Mouse (Mus musculus): Measurements from ENCODE around the gene Inava. TPM values are rescaled to one million over a fixed set of nuclear protein-coding genes. Genes with fewer than 3 reads are reported as not detected.

The Inava gene
- not detected for total RNA-seq (2021)

DNA sequence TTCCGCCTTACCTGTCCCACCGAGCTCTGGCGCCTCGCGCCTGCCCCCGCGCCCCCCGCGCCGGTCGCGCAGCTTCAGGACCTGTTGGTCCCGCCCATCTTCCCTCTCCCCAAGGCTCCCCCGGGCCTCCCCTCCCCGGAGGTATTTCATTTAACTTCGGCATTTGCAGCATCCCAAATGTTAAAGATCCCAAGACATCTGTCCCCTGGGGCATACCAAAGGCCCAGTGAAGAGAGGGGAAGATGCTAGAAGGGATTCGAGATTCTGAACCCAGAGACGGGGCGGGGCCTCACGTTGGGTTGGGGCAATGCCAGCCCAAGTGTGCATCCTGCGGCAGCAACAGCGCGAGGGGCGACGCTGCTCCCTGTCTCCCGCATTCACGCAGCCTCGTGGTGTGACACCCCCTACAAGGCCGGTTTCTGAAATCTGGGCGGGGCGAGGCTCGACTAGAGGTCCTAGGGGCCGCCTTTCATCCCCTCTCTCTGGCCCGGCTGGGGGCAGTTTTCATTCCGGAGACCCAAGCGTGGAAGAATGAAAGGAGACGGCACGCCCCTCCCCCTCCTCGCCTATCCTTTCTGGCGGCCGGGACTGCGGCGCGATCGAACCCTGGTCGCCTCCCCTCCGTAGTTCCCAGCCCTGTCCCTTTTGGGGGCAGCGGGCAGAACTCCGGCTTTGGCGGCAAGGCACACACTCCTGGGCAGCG, at the start of gene Inava:
Gene Inava, minus strand, starts transcription at position 373 of the 703 bp plus-strand sequence.
- peak; percentile 23 for DNase-seq

DNA sequence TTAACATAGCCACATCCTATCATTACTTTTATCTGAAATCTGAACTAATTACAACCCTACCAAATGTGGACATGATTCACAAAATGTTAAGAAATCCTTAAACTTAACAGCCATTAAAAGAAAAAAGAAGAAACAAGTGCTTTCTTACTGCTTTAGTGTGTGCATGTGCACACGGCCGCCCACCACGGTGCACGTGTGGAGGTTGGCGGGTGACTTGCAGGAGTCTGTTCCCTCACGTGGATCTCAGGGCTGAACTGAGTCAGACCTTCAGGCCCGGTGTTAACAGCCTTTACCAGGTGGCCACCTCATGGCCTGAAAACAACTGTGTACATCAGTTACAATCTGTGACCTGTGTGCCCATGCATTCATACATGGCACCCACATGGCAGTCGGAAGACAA, 43.3 kb upstream of the Inava start:
- DNase-seq, result no peak

DNA sequence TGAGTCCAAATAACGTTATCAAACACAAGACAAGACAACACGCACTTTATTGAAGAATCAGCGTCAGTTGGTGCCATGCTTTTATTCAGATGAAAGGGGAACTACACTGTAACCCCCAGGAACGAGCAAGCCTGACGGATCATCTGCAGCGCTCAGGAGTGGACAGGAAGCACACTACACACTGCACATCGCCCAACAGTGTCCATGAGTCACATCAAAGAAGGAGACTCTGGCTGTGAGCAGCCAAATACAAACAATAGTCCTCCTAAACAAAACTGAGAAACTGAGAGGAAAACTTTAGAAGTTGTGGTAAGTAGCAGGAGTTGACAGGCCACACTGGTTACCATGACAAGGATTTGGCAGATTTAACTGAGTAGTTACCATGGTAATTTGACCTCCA, 34.2 kb upstream of the Inava start:
- DNase-seq, result no peak

GRCm38 (mm10) chr1:136266127-136266526, 32.1 kb upstream of the Inava start:
- no peak for DNase-seq

- DNase-seq, result no peak
Observed at GRCm38 (mm10) chr1:136263355-136263754, 29.3 kb upstream of the Inava start.

- DNase-seq, result no peak
Observed at GRCm38 (mm10) chr1:136260635-136261238, 26.7 kb upstream of the Inava start, which contains the start of gene Gpr25. Gpr25 (minus strand) TSS chr1:136260873.

GRCm38 (mm10) chr1:136259893-136260634, 26.0 kb upstream of the Inava start:
- peak; percentile 70 for DNase-seq

- DNase-seq, result no peak
Observed at GRCm38 (mm10) chr1:136259543-136259892, 25.5 kb upstream of the Inava start.

GRCm38 (mm10) chr1:136258495-136258894, 24.4 kb upstream of the Inava start:
- no peak for DNase-seq

DNA sequence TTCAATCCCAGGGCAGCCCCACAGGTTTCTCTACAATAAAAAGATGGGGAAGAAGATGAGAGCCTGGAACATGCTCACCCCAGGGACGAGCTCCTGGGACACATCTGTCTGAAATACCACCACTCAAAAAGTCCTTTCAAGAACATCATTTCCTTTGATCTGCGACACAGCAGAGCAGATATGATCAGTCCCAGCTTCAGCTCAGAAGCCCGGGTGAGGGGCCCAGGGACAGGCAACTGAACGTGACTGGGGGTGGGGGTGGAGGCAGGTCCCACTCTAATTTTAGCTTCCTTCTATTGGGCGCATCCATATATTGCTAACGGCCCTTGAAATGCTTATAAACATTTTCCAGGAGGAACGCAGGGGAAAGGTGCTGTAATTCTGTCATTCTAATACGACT, 21.6 kb upstream of the Inava start:
- no peak for DNase-seq

DNA sequence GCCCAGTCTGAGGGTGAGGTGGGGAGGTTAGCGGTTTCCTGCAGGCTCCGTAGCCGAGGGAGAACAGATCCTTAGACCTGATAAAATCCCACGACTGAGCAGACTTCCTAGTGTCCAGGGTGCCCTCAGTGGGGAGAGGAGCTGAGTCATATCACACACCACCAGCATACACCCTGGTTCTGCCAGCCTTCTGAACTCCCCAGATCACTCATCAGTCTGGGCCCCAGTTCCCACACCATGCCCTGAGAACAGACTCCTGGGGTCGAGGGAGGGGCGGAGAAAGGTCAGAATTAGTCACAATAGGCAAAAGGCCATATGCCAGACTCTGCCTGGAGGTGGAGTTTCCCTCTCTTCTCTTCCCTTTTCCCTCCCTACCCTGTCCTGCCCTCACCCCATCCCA, 21.1 kb upstream of the Inava start:
- DNase-seq, result no peak

DNA sequence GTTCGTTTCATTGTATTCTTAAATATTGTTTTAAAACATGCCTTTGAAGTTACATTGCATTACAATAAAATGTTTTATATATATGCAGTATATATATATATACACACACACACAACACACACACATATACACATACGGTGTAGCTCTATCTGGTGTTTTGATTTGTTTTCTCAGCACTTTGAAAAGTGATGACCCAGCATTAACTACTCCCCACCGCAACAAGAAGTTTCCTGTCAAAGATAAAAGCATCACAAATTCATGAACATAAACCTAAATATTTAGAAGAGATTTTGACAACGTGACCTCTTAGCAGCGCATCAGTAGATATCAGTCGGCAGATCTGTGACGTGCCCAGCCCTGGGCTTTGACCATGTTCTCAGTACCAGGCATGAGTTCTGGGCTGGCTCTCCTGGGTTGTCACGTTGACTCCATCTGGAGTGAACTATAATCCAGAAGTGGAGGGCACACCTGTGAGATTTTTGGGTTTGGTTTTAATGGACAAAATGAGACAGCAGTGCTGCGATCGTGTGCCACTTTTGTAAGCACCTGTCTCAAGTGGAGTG, 20.5 kb upstream of the Inava start:
- no peak for DNase-seq

DNA sequence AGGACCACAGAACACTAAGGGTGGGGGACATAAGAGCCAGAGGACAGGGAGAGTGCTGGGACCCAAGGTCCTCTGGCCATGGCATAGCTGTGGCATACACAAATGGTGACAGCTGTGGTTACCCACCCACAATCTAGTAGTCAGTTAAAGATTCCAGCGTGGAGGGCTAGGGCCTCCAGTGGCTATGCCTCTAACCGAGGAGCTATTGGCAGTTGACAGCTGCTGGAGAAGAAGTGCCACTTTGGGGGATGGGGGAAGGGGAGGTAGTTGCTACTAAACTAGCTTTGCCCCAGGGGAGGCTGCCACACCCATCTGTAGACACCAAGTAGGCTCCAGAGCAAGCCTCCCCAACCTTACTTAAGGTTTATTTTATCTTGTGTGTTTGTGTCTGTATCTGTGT, 19.4 kb upstream of the Inava start:
- no peak for DNase-seq

DNA sequence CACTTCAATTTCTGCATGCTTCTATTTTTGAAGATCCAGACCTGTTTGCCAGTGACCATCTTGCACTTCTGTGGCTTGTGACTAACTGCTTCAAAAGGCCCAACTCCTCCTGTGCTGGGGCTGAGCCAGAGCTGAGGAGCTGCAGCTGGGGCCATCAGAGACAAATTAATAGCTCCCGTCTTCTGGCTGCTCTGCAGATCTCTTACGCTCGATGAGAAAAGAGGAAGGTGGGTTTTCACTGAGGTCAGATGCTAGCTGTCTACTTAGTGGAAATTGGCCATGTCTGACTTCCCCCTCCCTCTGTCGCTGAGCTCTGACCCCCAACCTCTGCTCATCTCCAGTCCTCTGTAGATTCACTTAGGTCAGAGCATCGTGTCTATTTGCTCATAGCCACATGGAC, 15.6 kb upstream of the Inava start:
- no peak for DNase-seq

- no peak for DNase-seq
Observed at GRCm38 (mm10) chr1:136247393-136247792, 13.3 kb upstream of the Inava start.

GRCm38 (mm10) chr1:136244469-136244868, 10.4 kb upstream of the Inava start:
- DNase-seq, result no peak

GRCm38 (mm10) chr1:136241801-136242200, 7.7 kb upstream of the Inava start:
- no peak for DNase-seq

DNA sequence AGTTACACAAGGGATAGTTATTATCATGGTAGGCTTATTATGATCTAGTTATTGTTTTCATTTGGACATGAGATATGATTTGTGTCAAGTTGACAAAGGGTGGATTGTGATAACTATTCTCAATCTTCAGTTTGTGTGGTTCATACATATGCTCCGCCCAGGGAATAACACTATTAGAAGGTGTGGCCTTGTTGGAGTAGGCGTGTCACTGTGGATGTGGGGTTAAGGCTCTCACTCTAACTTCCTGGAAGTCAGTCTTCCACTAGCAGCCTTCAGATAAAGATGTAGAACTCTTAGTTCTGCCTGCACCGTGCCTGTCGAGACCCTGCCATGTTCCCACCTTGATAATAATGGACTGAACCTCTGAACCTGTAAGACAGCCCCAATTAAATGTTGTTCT, 4.4 kb upstream of the Inava start:
- no peak for DNase-seq

DNA sequence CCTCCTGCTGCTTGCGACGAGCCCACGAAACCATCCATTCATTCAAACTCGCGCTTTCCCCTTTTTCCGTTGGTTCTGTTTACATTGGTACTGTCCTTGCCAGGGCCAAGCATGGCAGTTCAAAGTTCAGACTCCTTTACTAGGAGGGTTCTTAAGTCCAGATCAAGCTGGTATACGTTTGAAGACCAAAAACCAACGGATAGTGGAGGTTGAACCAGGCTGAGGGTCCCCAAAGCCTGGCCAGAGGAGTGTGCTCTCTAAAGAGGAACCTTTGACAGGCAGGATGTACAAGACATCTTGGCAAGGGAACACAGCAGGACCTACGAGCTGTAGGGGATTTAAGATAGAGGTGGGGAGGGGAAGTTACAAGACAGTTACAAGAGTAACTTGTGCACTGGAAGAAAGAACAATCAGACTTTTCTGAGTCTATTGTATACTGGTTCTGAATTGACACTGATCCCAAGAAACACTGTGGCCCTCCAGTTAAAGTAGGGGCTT, 580 bp upstream of the Inava start:
- DNase-seq, result no peak

- DNase-seq, result no peak
Observed at GRCm38 (mm10) chr1:136232986-136233790, 876 bp downstream of the Inava start.

DNA sequence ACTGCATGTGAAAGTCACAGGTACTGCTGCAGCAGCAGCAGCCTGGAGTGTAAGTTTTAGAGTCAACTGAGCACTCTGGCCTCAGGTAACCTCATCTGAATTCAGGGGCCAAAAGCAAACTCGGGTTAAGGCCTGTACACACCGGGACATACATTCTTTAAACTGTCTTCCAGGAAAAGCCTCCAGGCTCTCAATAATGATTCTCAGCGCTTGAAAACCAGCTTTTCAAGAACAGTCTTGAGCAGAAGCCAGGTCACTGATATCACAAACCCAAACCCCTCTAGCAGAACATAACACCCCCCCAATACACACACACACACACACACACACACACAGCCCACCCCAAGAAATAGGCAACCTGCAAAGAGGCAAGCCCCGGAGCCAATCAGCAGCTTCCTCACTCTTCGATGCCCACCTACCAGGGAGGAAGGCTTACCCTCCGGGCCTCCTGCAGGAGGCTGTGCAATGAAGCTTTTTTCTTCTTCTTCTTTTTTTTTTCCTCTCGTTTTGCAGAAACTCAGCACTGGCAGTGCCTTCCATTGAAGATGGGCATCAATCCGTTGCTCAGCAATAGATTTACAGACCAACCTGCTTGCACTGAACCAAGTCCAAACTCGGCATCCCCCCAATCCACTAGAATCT, 1.7 kb downstream of the Inava start:
- DNase-seq, result no peak

DNA sequence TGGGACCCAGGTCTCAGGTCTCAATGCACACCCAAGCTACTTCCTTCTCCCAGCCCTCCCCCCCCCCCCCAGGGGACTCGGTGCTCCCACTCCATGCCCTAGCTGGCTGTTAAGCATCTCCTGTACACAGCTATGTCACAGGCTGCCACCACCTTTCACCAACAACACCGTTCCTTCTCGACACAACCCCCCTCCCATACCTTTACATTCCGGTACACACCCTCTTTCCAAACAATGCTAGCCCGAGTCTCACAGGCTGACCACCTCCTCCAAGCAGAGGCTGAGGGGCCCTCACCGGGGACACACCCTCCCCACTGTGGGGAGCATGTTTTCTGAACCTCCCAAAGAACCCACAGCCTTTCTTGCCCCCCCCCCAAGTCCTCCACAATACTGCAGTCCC, 2.5 kb downstream of the Inava start:
- DNase-seq, result no peak

Measured in heart, postnatal 4 days (tissue).